Mouse (Mus musculus) E14TG2a.4 (cell line): ENCODE results near the gene Mbd4.

ENCODE experiments used
- CTCF ChIP-seq: conservative IDR thresholded peaks from 2 replicates; pipeline ENCODE4 v1.5.1; 2014; ENCODE audit warnings: low read length
- POU5F1 ChIP-seq: IDR thresholded peaks from 2 replicates; pipeline ENCODE4 v1.6.1; 2014; ENCODE audit warnings: low read length, borderline replicate concordance

GRCm38 (mm10) chr6:115878694-115879093 is 25.5 kb upstream of the Mbd4 start:
- TF ChIP-seq CTCF (no peak), POU5F1 (no peak)
